Mouse (Mus musculus) hindbrain, embryonic 13.5 days (tissue): ENCODE results near the gene Eml3. TPM values are rescaled to one million over a fixed set of nuclear protein-coding genes. Genes with fewer than 3 reads are reported as not detected.

Experiments used
- ATAC-seq: fragments of 200-750 bp; cut with Nextera tagmentation; 2 replicates; pipeline ENCODE4 v1.8.0; 2017; ENCODE audit warnings: moderate TSS enrichment; ENCODE audit not compliant: low FRiP score
- H3K27ac ChIP-seq: fragments of 300-500 bp; sonication (generic); 2 replicates; pipeline ENCODE4 v1.5.1; 2015; ENCODE audit warnings: inconsistent platforms, mild to moderate bottlenecking, moderate library complexity
- H3K27me3 ChIP-seq: fragments of 300-500 bp; sonication (generic); 2 replicates; pipeline ENCODE4 v1.6.1; 2015; ENCODE audit warnings: mild to moderate bottlenecking, inconsistent platforms
- H3K36me3 ChIP-seq: fragments of 300-500 bp; sonication (generic); 2 replicates; pipeline ENCODE4 v1.6.1; 2015; ENCODE audit warnings: mild to moderate bottlenecking, inconsistent platforms
- H3K4me1 ChIP-seq: fragments of 300-500 bp; sonication (generic); replicated peaks from 2 replicates; pipeline ENCODE4 v1.6.1; 2015; ENCODE audit warnings: inconsistent platforms
- H3K4me2 ChIP-seq: fragments of 300-500 bp; sonication (generic); 2 replicates; pipeline ENCODE4 v1.6.1; 2015; ENCODE audit warnings: inconsistent platforms, mild to moderate bottlenecking, moderate library complexity
- H3K4me3 ChIP-seq: fragments of 300-500 bp; sonication (generic); 2 replicates; pipeline ENCODE4 v1.5.1; 2015; ENCODE audit warnings: mild to moderate bottlenecking, inconsistent platforms
- H3K9ac ChIP-seq: fragments of 300-500 bp; sonication (generic); 2 replicates; pipeline ENCODE4 v1.6.1; 2015; ENCODE audit warnings: mild to moderate bottlenecking, inconsistent platforms
- H3K9me3 ChIP-seq: fragments of 300-500 bp; sonication (generic); 2 replicates; pipeline ENCODE4 v1.6.1; 2016; ENCODE audit warnings: inconsistent platforms
- WGBS: fragments of 180-500 bp; shearing (Covaris S2); methylation state at CpG from one replicate; pipeline ENCODE4 v1.1.7; 2015; 5-methylcytosine and 5-hydroxymethylcytosine counted together
- microRNA-seq: library from miRNA; unstranded; fragments of <30 nt; microRNA quantifications from one replicate; pipeline ENCODE4, GENCODE M21; 2016
- polyA plus RNA-seq: library from polyadenylated mRNA; unstranded; fragments of >200 nt; fragmentation: Nextera tagmentation; extraction: Ambion mirVana; gene quantifications from 2 replicates; pipeline ENCODE4 v1.2.1, GENCODE M21; 2015

Eml3 gene
- polyA plus RNA-seq, 1 experiment from 2014 or later: 9.4 TPM

DNA sequence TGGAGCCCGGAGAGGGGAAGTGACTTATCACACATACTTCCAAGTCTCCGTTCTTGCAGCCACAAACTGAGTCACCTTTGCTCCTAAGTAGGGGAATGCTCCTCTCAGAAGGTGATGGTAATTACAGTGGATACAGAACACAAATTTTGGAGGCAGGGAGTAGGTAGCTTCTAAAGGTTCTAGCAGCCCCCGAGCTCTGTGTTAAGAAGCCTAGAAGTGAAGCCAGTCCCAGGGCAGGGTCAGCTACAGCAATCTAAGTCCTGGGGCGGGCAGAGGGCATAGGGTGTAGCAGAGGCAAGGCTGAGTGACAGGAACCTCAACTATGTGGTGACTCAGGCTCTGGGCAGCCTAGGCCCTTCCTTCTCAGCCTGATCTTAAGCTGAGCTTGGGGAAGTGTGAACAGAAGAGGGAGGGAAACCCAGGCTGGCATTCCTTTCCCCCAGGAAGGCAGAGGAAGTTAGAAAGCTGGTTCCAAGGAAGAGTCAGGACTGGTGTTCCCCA, 53.8 kb downstream of the Eml3 start:
- peaks cover 12% of the 10 kb centered on the region for H3K27me3 ChIP-seq
- ATAC-seq: no peak
- H3K27ac ChIP-seq: no peak overlapping the region
- 0 out of 2 replicates have a peak overlapping the region, but pooled peaks have one; percentile 13 for H3K9ac ChIP-seq
- no peak overlapping the region for H3K4me2 ChIP-seq
- peaks cover 60% of the 10 kb centered on the region for H3K4me1 ChIP-seq
- peaks cover 36% of the 10 kb centered on the region for H3K36me3 ChIP-seq
- H3K4me3 ChIP-seq: no peak overlapping the region
- 46% methylated on average over 4 of the region's 4 CpGs for WGBS
- H3K9me3 ChIP-seq: no peaks in the 10 kb centered on the region

DNA sequence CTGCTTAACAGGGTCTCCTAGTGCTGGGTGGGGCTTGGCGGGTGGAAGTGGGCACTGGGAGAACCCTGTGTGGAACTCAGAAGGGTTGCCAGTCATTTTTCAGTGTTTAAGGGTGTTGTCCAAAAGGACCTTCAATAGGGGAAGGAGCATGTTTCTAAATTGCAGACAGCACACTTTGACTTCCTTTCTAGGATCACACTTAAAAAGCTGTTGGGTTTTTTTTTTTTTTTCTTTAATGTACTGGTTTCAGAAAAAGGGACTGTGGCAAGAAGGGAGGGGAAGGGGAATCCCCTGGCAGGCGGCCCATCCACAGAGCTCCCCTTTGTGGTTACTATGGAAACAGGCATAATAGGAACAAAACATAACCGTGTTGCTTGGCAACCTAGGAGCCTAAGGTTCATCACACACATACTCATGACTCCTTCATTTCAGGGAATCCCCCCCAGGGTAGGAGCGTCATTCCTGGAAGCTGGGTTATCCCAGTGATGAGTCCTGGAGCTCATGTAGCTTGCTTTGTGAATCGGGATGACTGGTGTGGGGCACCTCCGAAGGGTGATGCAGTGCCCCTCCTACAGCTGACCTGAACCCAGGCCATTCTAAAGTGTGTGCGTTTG, 55.0 kb downstream of the Eml3 start:
- Histone ChIP-seq H3K36me3 (peaks cover 25% of the 10 kb centered on the region), H3K9ac (peak overlapping the region; percentile 21; the same call in 1 of the 2 replicates), H3K27me3 (peaks cover 23% of the 10 kb centered on the region), H3K4me3 (no peak overlapping the region), H3K9me3 (no peaks in the 10 kb centered on the region), H3K27ac (peak overlapping the region; percentile 70), H3K4me1 (peaks cover 71% of the 10 kb centered on the region), H3K4me2 (peak overlapping the region; percentile 37)
- 5% methylated on average over 7 of the region's 7 CpGs for WGBS
- peak; percentile 74 for ATAC-seq

- H3K4me1 ChIP-seq: peaks cover 80% of the 10 kb centered on the region
- H3K27me3 ChIP-seq: peaks cover 39% of the 10 kb centered on the region
- H3K4me2 ChIP-seq: no peak overlapping the region
- no peaks in the 10 kb centered on the region for H3K9me3 ChIP-seq
- no peak overlapping the region; the same call in 1 of the 2 replicates for H3K9ac ChIP-seq
- peaks cover 10% of the 10 kb centered on the region; the same call in 1 of the 2 replicates for H3K36me3 ChIP-seq
- H3K27ac ChIP-seq: no peak overlapping the region
- no peak overlapping the region for H3K4me3 ChIP-seq
- WGBS: 77% methylated on average over 5 of the region's 5 CpGs
- ATAC-seq: no peak
These were observed 56.5 kb downstream of the Eml3 start for GRCm38 (mm10) chr19:8985891-8986290.

- 43% methylated on average over 2 of the region's 2 CpGs for WGBS
- ATAC-seq: no peak
- Histone ChIP-seq H3K9me3 (no peaks in the 10 kb centered on the region), H3K27ac (no peak overlapping the region), H3K4me3 (no peak overlapping the region), H3K36me3 (peaks cover 2% of the 10 kb centered on the region; the same call in 1 of the 2 replicates), H3K9ac (no peak overlapping the region), H3K4me1 (peaks cover 68% of the 10 kb centered on the region), H3K27me3 (peaks cover 52% of the 10 kb centered on the region), H3K4me2 (no peak overlapping the region)
These were observed 58.5 kb downstream of the Eml3 start for GRCm38 (mm10) chr19:8987816-8988215.

DNA sequence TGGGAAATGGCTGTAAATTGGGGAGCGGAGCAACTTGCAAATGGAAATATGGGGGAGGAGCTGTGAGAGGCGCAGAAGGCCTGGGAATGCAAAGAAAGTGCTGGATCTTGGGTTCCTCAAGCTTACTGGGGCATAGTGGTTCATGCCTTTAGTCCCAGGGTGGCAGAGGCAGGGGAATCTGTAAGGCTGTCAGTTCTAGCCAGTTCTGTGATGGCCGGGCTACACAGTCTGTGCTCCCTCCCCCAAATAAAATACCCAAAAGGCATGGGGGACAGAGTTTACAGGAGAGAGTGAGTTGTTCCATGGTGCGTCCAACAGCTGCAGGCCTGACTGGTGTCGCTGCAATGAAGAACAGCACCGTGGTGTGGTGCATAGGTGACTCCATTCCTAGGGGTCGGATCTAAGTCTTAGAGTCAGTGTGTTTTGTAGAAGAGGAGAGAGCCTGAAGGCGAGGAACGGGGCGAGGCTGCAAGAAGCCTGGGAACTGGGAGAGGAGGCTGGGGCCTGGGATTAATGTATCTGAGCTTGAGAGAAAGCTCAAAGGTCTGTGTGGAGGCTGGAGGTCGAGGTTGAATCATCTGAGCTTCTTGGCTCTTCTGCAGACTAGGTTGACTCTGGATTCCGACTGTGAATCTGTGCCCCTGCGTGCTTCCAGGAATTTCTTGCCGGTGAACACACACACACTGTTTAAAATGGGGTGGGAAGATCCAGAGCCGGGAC, 59.2 kb downstream of the Eml3 start:
- peak overlapping the region; percentile 49 for H3K4me3 ChIP-seq
- peak overlapping the region; percentile 66; the same call in 1 of the 2 replicates for H3K9ac ChIP-seq
- no peaks in the 10 kb centered on the region for H3K36me3 ChIP-seq
- WGBS: 16% methylated on average over 15 of the region's 15 CpGs
- no peak overlapping the region for H3K27ac ChIP-seq
- ATAC-seq: no peak
- H3K27me3 ChIP-seq: peaks cover 52% of the 10 kb centered on the region
- no peaks in the 10 kb centered on the region for H3K9me3 ChIP-seq
- peaks cover 62% of the 10 kb centered on the region for H3K4me1 ChIP-seq
- H3K4me2 ChIP-seq: peak overlapping the region; percentile 70

DNA sequence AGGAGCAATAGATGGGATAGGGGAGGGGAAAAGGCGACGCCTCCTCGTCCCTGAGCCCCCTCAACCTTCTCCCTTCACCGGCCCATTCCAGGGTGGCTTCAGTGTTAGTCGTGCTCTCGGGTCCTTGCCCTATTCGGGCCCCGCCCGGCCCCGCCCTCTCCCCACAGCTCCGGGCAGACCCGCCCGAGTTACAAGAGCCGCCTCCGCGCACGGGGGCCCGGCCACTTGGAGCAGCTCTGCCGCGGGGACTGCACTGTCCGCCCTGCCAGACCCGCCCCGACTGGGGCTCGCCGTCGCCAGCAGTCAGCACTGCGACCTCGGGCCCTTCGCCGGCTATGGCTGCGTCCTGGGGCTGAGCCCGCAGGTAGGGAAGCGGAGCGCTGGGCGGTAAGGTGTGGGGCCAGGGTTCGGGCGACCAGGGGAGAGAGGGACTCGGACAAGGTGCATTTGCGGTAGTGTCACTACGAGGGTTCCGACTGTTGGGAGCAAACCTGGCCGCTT, 59.8 kb downstream of the Eml3 start, which contains the start of gene Ahnak:
Ahnak (plus strand) TSS at position 219 of the 501 bp plus-strand sequence.
- WGBS: under 1% methylated on average over 38 of the region's 42 CpGs
- peak; percentile 29 for ATAC-seq
- Histone ChIP-seq H3K9ac (peak within 1 kb of the TSS; percentile 66), H3K36me3 (no peaks in the 10 kb centered on the region), H3K9me3 (no peaks in the 10 kb centered on the region), H3K4me2 (peak within 1 kb of the TSS; percentile 70), H3K27ac (peak within 1 kb of the TSS; percentile 48), H3K4me3 (peak within 1 kb of the TSS; percentile 49), H3K27me3 (peaks cover 52% of the 10 kb centered on the region), H3K4me1 (peaks cover 55% of the 10 kb centered on the region)

DNA sequence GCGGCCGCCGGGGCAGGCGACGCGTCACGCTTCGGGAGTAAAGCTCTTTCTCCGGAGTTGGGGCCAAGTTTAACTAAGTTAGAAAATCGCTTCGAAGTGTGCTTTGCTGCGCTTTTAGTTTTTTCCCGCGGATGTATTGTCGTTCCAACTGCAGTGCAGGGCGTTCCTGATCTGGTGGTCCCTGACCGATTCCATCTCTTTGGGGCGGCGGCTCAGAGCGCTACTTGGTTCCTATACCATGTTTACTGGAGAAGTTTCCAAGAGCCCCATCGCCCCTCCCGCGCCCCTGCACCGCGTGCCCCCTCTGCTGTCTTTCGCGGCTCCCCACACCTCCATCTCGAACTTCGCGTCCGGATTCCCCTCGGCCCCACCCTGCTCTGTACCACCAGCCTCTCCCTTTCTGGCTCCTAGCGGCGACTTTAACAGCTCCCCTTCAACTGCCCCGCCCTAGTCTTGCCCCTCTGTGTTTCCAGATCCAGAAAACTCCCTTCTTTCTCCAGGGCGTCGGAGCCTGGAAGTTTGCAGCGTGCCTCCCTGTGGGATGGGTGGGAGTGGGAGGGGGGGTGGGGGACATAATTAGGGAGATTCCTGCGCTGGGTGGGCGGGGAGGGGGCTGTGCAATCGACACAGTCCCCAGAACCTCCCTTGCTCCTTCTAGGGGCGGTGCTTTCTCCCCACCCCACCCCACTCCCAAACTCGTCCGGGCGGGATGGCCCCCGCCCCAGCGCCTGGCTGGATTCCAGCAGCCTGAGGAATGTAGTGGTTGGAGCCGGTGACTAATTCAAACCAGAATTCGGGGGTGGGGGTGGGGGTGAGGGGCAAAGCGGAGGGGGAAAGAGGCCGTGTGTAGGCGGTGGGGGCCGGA, 60.4 kb downstream of the Eml3 start:
- WGBS: under 1% methylated on average over 53 of the region's 53 CpGs

DNA sequence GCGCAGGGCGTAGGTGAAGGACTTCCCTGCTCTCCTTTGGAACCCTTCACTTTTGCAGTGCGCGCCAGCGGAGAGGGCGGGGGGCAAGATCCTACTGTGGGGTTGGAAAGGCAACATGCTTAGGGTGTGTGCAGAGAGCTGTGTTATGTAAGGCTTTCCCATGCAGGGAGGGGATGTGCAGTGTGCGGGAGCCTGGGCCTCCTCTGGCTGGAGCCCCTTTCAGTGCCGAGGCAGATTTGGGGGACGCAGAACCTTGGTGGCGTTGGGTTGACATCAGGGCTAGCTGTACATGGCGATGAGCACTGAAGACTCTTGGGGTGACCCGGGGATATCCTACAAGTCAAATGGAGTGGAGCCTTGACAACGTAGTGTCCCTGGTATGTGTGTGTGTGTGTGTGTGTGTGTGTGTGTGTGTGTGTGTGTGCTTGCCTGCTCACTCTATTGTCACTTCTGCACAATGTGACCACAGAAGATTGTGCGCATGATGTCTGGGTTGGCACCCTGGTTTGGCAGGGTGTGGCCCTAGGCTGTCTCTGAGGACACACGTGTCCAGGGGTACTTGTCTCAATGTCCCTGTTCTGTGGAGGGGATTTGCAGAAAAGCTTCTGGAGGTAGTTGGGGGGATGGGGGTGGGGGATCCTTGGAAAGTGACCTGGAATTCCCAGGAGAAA, 61.2 kb downstream of the Eml3 start:
- H3K4me2 ChIP-seq: peak overlapping the region; percentile 70
- H3K27me3 ChIP-seq: peaks cover 52% of the 10 kb centered on the region
- peak overlapping the region; percentile 66 for H3K9ac ChIP-seq
- H3K36me3 ChIP-seq: no peaks in the 10 kb centered on the region
- 16% methylated on average over 15 of the region's 15 CpGs for WGBS
- ATAC-seq: peak; percentile 19; the same call in 1 of the 2 replicates
- H3K9me3 ChIP-seq: no peaks in the 10 kb centered on the region
- H3K27ac ChIP-seq: peak overlapping the region; percentile 44; the same call in 1 of the 2 replicates
- H3K4me1 ChIP-seq: peaks cover 41% of the 10 kb centered on the region
- H3K4me3 ChIP-seq: peak overlapping the region; percentile 49

More for the DNA sequence above, 60.4 kb downstream of the Eml3 start:
- peak overlapping the region; percentile 49 for H3K4me3 ChIP-seq
- no peaks in the 10 kb centered on the region for H3K36me3 ChIP-seq
- peak overlapping the region; percentile 48 for H3K27ac ChIP-seq
- peak; percentile 62 for ATAC-seq
- peak overlapping the region; percentile 70 for H3K4me2 ChIP-seq
- no peaks in the 10 kb centered on the region for H3K9me3 ChIP-seq
- H3K9ac ChIP-seq: peak overlapping the region; percentile 66
- peaks cover 49% of the 10 kb centered on the region for H3K4me1 ChIP-seq
- peaks cover 52% of the 10 kb centered on the region for H3K27me3 ChIP-seq

Small RNA genes within 50 kb of the gene (microRNA-seq; reads per million reads assigned to microRNA genes)
- gene Mir5136: not detected

Other genes starting within 250 kb of the Eml3 start
- 153 and 163 TPM in 2 replicates for gene Slc3a2, start 206.2 kb upstream of the Eml3 start, polyA plus RNA-seq
- 82.6 and 89.9 TPM in 2 replicates for gene Wdr74, start 193.7 kb upstream of the Eml3 start, polyA plus RNA-seq
- 1.9 and 3.0 TPM in 2 replicates for gene 1700092M07Rik, start 188.8 kb upstream of the Eml3 start, polyA plus RNA-seq
- gene Stx5a, start 188.1 kb upstream of the Eml3 start, polyA plus RNA-seq: 120 and 128 TPM in 2 replicates
- gene Nxf1, start 172.5 kb upstream of the Eml3 start, polyA plus RNA-seq: 168 and 170 TPM in 2 replicates
- gene Tmem223, start 158.6 kb upstream of the Eml3 start, polyA plus RNA-seq: 257 and 258 TPM in 2 replicates
- gene Tmem179b, start 155.1 kb upstream of the Eml3 start, polyA plus RNA-seq: 38.1 and 38.6 TPM in 2 replicates
- gene Taf6l, start 143.1 kb upstream of the Eml3 start, polyA plus RNA-seq: 27.1 and 30.1 TPM in 2 replicates
- 153 and 163 TPM in 2 replicates for gene Polr2g, start 131.0 kb upstream of the Eml3 start, polyA plus RNA-seq
- 8.0 and 8.4 TPM in 2 replicates for gene Zbtb3, start 127.0 kb upstream of the Eml3 start, polyA plus RNA-seq
- 60.4 and 61.4 TPM in 2 replicates for gene Ttc9c, start 110.2 kb upstream of the Eml3 start, polyA plus RNA-seq
- gene Hnrnpul2, start 109.5 kb upstream of the Eml3 start, polyA plus RNA-seq: 5.8 and 6.3 TPM in 2 replicates
- gene AC129217.1, start 99.8 kb upstream of the Eml3 start, polyA plus RNA-seq: not detected in 2 replicates
- gene Bscl2, start 92.1 kb upstream of the Eml3 start, polyA plus RNA-seq: 82.9 and 84.0 TPM in 2 replicates
- gene Gng3, start 90.4 kb upstream of the Eml3 start, polyA plus RNA-seq: 346 and 374 TPM in 2 replicates
- 1.0 and 1.3 TPM in 2 replicates for gene Lrrn4cl, start 78.8 kb upstream of the Eml3 start, polyA plus RNA-seq
- gene Ubxn1, start 58.1 kb upstream of the Eml3 start, polyA plus RNA-seq: 162 TPM in 2 replicates
- 71.0 and 72.3 TPM in 2 replicates for gene Uqcc3, start 48.6 kb upstream of the Eml3 start, polyA plus RNA-seq
- 45.3 and 57.7 TPM in 2 replicates for gene Lbhd1, start 45.8 kb upstream of the Eml3 start, polyA plus RNA-seq
- not detected in 2 replicates for gene Gm49403, start 45.6 kb upstream of the Eml3 start, polyA plus RNA-seq
- gene 1810009A15Rik, start 40.7 kb upstream of the Eml3 start, polyA plus RNA-seq: 56.5 and 61.6 TPM in 2 replicates
- not detected in 2 replicates for gene Gm49416, start 40.6 kb upstream of the Eml3 start, polyA plus RNA-seq
- 34.3 and 34.6 TPM in 2 replicates for gene Ints5, start 36.5 kb upstream of the Eml3 start, polyA plus RNA-seq
- gene Ganab, start 31.5 kb upstream of the Eml3 start, polyA plus RNA-seq: 91.7 and 95.9 TPM in 2 replicates
- 89.7 and 91.8 TPM in 2 replicates for gene B3gat3, start 9.2 kb upstream of the Eml3 start, polyA plus RNA-seq
- 1.6 and 1.8 TPM in 2 replicates for gene Rom1, start 196 bp upstream of the Eml3 start, polyA plus RNA-seq
- gene Mta2, start 12.3 kb downstream of the Eml3 start, polyA plus RNA-seq: 133 and 137 TPM in 2 replicates
- gene Tut1, start 24.3 kb downstream of the Eml3 start, polyA plus RNA-seq: 29.4 and 31.1 TPM in 2 replicates
- gene Eef1g, start 37.5 kb downstream of the Eml3 start, polyA plus RNA-seq: 344 and 348 TPM in 2 replicates
- 5.7 and 6.4 TPM in 2 replicates for gene Ahnak, start 59.7 kb downstream of the Eml3 start, polyA plus RNA-seq
- gene Scgb1a1, start 158.4 kb downstream of the Eml3 start, polyA plus RNA-seq: not detected in 2 replicates
- gene Asrgl1, start 206.1 kb downstream of the Eml3 start, polyA plus RNA-seq: 16.6 and 23.0 TPM in 2 replicates